In the genomic region with DNA sequence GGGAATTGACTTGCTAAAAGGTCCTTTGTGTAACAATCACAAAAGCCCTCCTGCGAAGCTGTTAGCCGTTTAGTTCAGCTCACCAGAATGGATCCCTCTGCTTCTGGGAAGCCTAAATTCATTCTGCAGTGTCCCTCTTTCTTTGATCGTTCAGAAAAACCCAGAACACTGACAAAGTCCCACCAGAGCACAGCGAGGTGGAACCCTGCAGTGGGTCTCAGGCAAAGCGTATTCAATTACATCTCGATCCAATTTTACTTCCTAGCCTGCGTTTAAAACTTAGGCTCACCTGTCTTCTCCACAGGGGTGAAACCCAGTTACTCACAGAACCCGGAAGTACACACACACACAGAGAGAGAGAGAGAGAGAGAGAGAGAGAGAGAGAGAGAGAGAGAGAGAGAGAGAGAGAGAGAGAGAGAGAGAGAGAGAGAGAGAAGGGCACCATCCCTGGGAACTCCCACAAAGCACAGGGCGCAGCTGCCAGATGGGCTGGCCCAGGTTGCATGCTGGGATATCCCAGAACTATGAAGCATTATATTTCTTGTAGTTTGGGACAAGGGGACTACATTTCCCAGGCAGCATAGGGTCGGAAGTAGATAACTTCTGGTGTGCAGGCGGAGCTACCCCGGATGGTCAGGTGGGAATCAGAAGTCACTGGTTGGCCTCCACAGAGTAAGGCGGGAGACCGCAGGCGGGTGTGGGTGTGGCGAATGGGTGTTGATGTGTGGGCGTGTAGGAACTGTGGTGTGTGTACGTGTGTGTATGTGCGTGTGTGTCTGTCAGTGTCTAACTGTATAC, we compare ENCODE assay signal across 8 mouse cellular contexts. TPM values are rescaled to one million over a fixed set of nuclear protein-coding genes. Genes with fewer than 3 reads are reported as not detected.
DNase-seq lines count a peak whose midpoint lies in the region; ATAC-seq and TF ChIP-seq lines count a peak whose summit lies in the region.

Gene Zfp607b (plus strand): TSS at position 526 of the 798 bp plus-strand sequence.

- POLR2A ChIA-PET in Patski (lab: Charles Lee), result interaction anchor here (1.4 kb wide), 1 partner anchor 97 kb away, joined by 3 read pairs; no protein-coding TSS in a partner anchor

- CTCF ChIA-PET in Patski (lab: Charles Lee), result interaction anchor here (0.9 to 1.3 kb wide), 4 partner anchors 10 to 58 kb away, joined by 3 to 5 read pairs (median 3); no protein-coding TSS in a partner anchor

- no peak for TF ChIP-seq CTCF in Patski (IDR thresholded peaks at IDR 0.05)

- H3K27ac ChIP-seq in hindbrain, embryonic 13.5 days, result peak within 1 kb of the TSS; percentile 88

- H3K4me2 ChIP-seq in hindbrain, embryonic 13.5 days, result peak within 1 kb of the TSS; percentile 76

- peak within 1 kb of the TSS; percentile 79 for H3K9ac ChIP-seq in hindbrain, embryonic 13.5 days

- no peaks in the 10 kb centered on the region for H3K9me3 ChIP-seq in hindbrain, embryonic 13.5 days

- peak; percentile 99 for ATAC-seq in Patski
- ATAC-seq in hindbrain, embryonic 13.5 days (ENCODE audit: low FRiP score), result peak; percentile 98

- in situ Hi-C loops in Patski (cut with MboI; ENCODE audit: low pct_unique_long_range_greater_than_20kb), result loop anchor here (5.0 kb wide), 1 partner anchor 37 kb away; the partner anchor contains the start of gene Ttc9b

- no peaks in the 10 kb centered on the region for H3K27me3 ChIP-seq in Patski
- H3K27me3 ChIP-seq in hindbrain, embryonic 13.5 days, result peaks cover 2% of the 10 kb centered on the region; the same call in 1 of the 2 replicates

- peak within 1 kb of the TSS; percentile 50 for H3K4me3 ChIP-seq in hindbrain, embryonic 13.5 days

- 0 out of 2 replicates have a peak, but pooled peaks cover 2% of the 10 kb centered on the region for H3K36me3 ChIP-seq in hindbrain, embryonic 13.5 days

- WGBS in hindbrain, embryonic 13.5 days, result under 1% methylated on average over 19 of the region's 19 CpGs

- H3K4me1 ChIP-seq in hindbrain, embryonic 13.5 days (replicated peaks), result peaks cover 18% of the 10 kb centered on the region

- DNase-seq in Patski (ENCODE audit: low read depth, low spot score), result peak; percentile 85
- peak; percentile 89 for DNase-seq in cerebellum, postnatal 14 days
- DNase-seq in frontal cortex, postnatal 14 days (ENCODE audit: low spot score in 2 of 2), result peak; percentile 84 to 94
- DNase-seq in layer of hippocampus, postnatal 25 days (ENCODE audit: extremely low spot score in 1 of 2, low spot score in 1 of 2), result peak; percentile 70 to 75
- peak; percentile 98 for DNase-seq in lung, postnatal 25 days (ENCODE audit: low spot score)
- peak; percentile 92 for DNase-seq in retina, embryonic 14.5 days (ENCODE audit: low spot score)
- peak; percentile 88 for DNase-seq in thymus, postnatal 4 days

RNA-seq across cellular contexts. Expression of gene Zfp607b, which starts in this region (rescaled TPM):
- 1.1 TPM for polyA plus RNA-seq in Patski (2021)
- polyA plus RNA-seq in hindbrain, embryonic 13.5 days (2015; fragmentation: Nextera tagmentation; extraction: Ambion mirVana), result 10.8 and 12.1 TPM in 2 replicates
- 1 to 10 TPM; 7.9 to 9.0 TPM for total RNA-seq in layer of hippocampus, postnatal 25 days (2021)

Comparison
In these comparisons a context has a peak if more than half of its experiments do, and no peak if none do; other contexts are left out.
1. Peak in every context shown above with its lines: DNase-seq, ATAC-seq, H3K4me3 ChIP-seq and H3K27ac ChIP-seq.